Mouse (Mus musculus) lung, embryonic 14.5 days (tissue): Measurements from ENCODE around the gene Padi1. TPM values are rescaled to one million over a fixed set of nuclear protein-coding genes. Genes with fewer than 3 reads are reported as not detected.

Experiments used
- ATAC-seq: fragments of 200-750 bp; cut with Nextera tagmentation; 2 replicates; pipeline ENCODE4 v1.8.0; 2017; ENCODE audit warnings: mild to moderate bottlenecking, moderate TSS enrichment, moderate library complexity; ENCODE audit not compliant: insufficient read depth
- DNase-seq: peaks from one replicate; pipeline ENCODE4 v3.0.0-alpha.2; 2015
- H3K27ac ChIP-seq: fragments of 300-500 bp; sonication (generic); 2 replicates; pipeline ENCODE4 v1.5.1; 2014; ENCODE audit warnings: low read depth, mild to moderate bottlenecking, moderate library complexity
- H3K27me3 ChIP-seq: fragments of 300-500 bp; sonication (generic); 2 replicates; pipeline ENCODE4 v1.6.1; 2014; ENCODE audit warnings: low read length, control low read depth; ENCODE audit not compliant: insufficient read depth
- H3K36me3 ChIP-seq: fragments of 300-500 bp; sonication (generic); 2 replicates; pipeline ENCODE4 v1.6.1; 2014; ENCODE audit warnings: control low read depth; ENCODE audit not compliant: insufficient read depth
- H3K4me1 ChIP-seq: fragments of 300-500 bp; sonication (generic); 2 replicates; pipeline ENCODE4 v1.6.1; 2014; ENCODE audit warnings: antibody characterized with exemption, control low read depth; ENCODE audit not compliant: insufficient read depth
- H3K4me2 ChIP-seq: fragments of 300-500 bp; sonication (generic); 2 replicates; pipeline ENCODE4 v1.6.1; 2014; ENCODE audit warnings: mild to moderate bottlenecking
- H3K4me3 ChIP-seq: fragments of 300-500 bp; sonication (generic); 2 replicates; pipeline ENCODE4 v1.5.1; 2014; ENCODE audit warnings: low read depth, low read length
- H3K9ac ChIP-seq: fragments of 300-500 bp; sonication (generic); 2 replicates; pipeline ENCODE4 v1.6.1; 2014
- H3K9me3 ChIP-seq: fragments of 300-500 bp; sonication (generic); 2 replicates; pipeline ENCODE4 v1.6.1; 2016; ENCODE audit warnings: low read depth, low read length, control low read depth
- CTCF ChIP-seq: IDR thresholded peaks from 2 replicates; pipeline ENCODE4 v1.5.1; 2016; ENCODE audit warnings: antibody characterized with exemption, low read depth
- WGBS: fragments of 180-500 bp; shearing (Covaris S2); extraction: QIAGEN DNeasy Blood & Tissue Kit; methylation state at CpG from one replicate; pipeline ENCODE4 v1.1.7; 2014; 5-methylcytosine and 5-hydroxymethylcytosine counted together
- polyA plus RNA-seq: library from polyadenylated mRNA; unstranded; fragments of >200 nt; fragmentation: Nextera tagmentation; extraction: Ambion mirVana; gene quantifications from 2 replicates; pipeline ENCODE4 v1.2.1, GENCODE M21; 2014

Gene Padi1
- polyA plus RNA-seq, 1 experiment from 2014 or later = 0.11 TPM

- no peak for TF ChIP-seq CTCF
- H3K4me2 ChIP-seq = no peak overlapping the region
- 76% methylated on average over 8 of the region's 8 CpGs for WGBS
- no peaks in the 10 kb centered on the region for H3K27me3 ChIP-seq
- H3K9me3 ChIP-seq = no peaks in the 10 kb centered on the region
- no peaks in the 10 kb centered on the region for H3K4me1 ChIP-seq
- H3K36me3 ChIP-seq = no peaks in the 10 kb centered on the region
- ATAC-seq (no peak), DNase-seq (no peak)
- no peak overlapping the region for H3K4me3 ChIP-seq
- no peak overlapping the region for H3K9ac ChIP-seq
- no peak overlapping the region for H3K27ac ChIP-seq
Observed at GRCm38 (mm10) chr4:140876161-140876560, 30.6 kb upstream of the Padi1 start.

- Histone ChIP-seq H3K9ac (no peak overlapping the region), H3K4me2 (no peak overlapping the region), H3K9me3 (no peaks in the 10 kb centered on the region), H3K27ac (no peak overlapping the region), H3K27me3 (no peaks in the 10 kb centered on the region), H3K4me1 (no peaks in the 10 kb centered on the region), H3K4me3 (no peak overlapping the region), H3K36me3 (no peaks in the 10 kb centered on the region)
- WGBS = 33% methylated on average over 11 of the region's 11 CpGs
- ATAC-seq = no peak
- no peak for DNase-seq
- no peak for TF ChIP-seq CTCF
Observed at GRCm38 (mm10) chr4:140873011-140873410, 27.4 kb upstream of the Padi1 start.

GRCm38 (mm10) chr4:140872686-140872992 is 27.1 kb upstream of the Padi1 start:
- no peak for TF ChIP-seq CTCF
- Histone ChIP-seq H3K4me3 (no peak overlapping the region), H3K4me1 (peaks cover 2% of the 10 kb centered on the region; the same call in 1 of the 2 replicates), H3K9ac (no peak overlapping the region), H3K36me3 (no peaks in the 10 kb centered on the region), H3K27me3 (no peaks in the 10 kb centered on the region), H3K27ac (no peak overlapping the region), H3K9me3 (no peaks in the 10 kb centered on the region), H3K4me2 (no peak overlapping the region)
- DNase-seq = no peak
- WGBS = 43% methylated on average over 5 of the region's 5 CpGs
- ATAC-seq = no peak

GRCm38 (mm10) chr4:140871851-140872685 is 26.5 kb upstream of the Padi1 start:
- WGBS = 74% methylated on average over 8 of the region's 8 CpGs
- no peak for TF ChIP-seq CTCF

GRCm38 (mm10) chr4:140871376-140871775 is 25.8 kb upstream of the Padi1 start:
- ATAC-seq (no peak), DNase-seq (no peak)
- Histone ChIP-seq H3K27me3 (no peaks in the 10 kb centered on the region), H3K4me2 (no peak overlapping the region), H3K9me3 (no peaks in the 10 kb centered on the region), H3K4me3 (no peak overlapping the region), H3K27ac (no peak overlapping the region), H3K9ac (no peak overlapping the region), H3K36me3 (no peaks in the 10 kb centered on the region), H3K4me1 (peaks cover 4% of the 10 kb centered on the region; the same call in 1 of the 2 replicates)
- WGBS = 76% methylated on average over 3 of the region's 3 CpGs
- TF ChIP-seq CTCF = no peak

More at GRCm38 (mm10) chr4:140871851-140872685, 26.5 kb upstream of the Padi1 start:
- Histone ChIP-seq H3K27me3 (no peaks in the 10 kb centered on the region), H3K4me3 (no peak overlapping the region), H3K27ac (no peak overlapping the region), H3K4me1 (peaks cover 4% of the 10 kb centered on the region; the same call in 1 of the 2 replicates), H3K9me3 (no peaks in the 10 kb centered on the region), H3K36me3 (no peaks in the 10 kb centered on the region), H3K4me2 (no peak overlapping the region), H3K9ac (no peak overlapping the region)
- no peak for DNase-seq
- ATAC-seq = no peak

GRCm38 (mm10) chr4:140870876-140871275 is 25.3 kb upstream of the Padi1 start:
- H3K4me3 ChIP-seq = no peak overlapping the region
- ATAC-seq = no peak

GRCm38 (mm10) chr4:140869945-140870344 is 24.4 kb upstream of the Padi1 start:
- no peaks in the 10 kb centered on the region for H3K27me3 ChIP-seq
- DNase-seq = no peak
- no peak overlapping the region for H3K27ac ChIP-seq
- no peak for TF ChIP-seq CTCF
- H3K9ac ChIP-seq = no peak overlapping the region
- 81% methylated on average over 8 of the region's 8 CpGs for WGBS
- H3K4me2 ChIP-seq = no peak overlapping the region
- ATAC-seq = no peak
- H3K9me3 ChIP-seq = no peaks in the 10 kb centered on the region
- H3K4me3 ChIP-seq = no peak overlapping the region
- peaks cover 4% of the 10 kb centered on the region; the same call in 1 of the 2 replicates for H3K4me1 ChIP-seq
- H3K36me3 ChIP-seq = no peaks in the 10 kb centered on the region

More at GRCm38 (mm10) chr4:140870876-140871275, 25.3 kb upstream of the Padi1 start:
- no peak overlapping the region for H3K4me2 ChIP-seq
- no peak overlapping the region for H3K27ac ChIP-seq
- H3K36me3 ChIP-seq = no peaks in the 10 kb centered on the region
- DNase-seq = no peak
- no peaks in the 10 kb centered on the region for H3K27me3 ChIP-seq
- 77% methylated on average over 7 of the region's 7 CpGs for WGBS
- no peak overlapping the region for H3K9ac ChIP-seq
- H3K9me3 ChIP-seq = no peaks in the 10 kb centered on the region
- TF ChIP-seq CTCF = no peak
- peaks cover 4% of the 10 kb centered on the region; the same call in 1 of the 2 replicates for H3K4me1 ChIP-seq
